Mouse (Mus musculus) fibroblast of lung, adult 2 months (primary cell): ENCODE measurements at regions not wholly inside any gene's neighbourhood (a gene's known extent, or its start where the extent isn't known, plus 50 kb on each side); places are given as distances from the start of the nearest gene placed in this dataset.

Source experiments
- DNase-seq: peaks from one replicate; pipeline ENCODE4 v3.0.0-alpha.2; 2011; ENCODE audit warnings: low read depth

GRCm38 (mm10) chr2:72674856-72675440 is 199.0 kb downstream of the Cdca7 start:
- no peak for DNase-seq

- no peak for DNase-seq
Observed at GRCm38 (mm10) chr2:72677731-72678130, 201.8 kb downstream of the Cdca7 start.

DNA sequence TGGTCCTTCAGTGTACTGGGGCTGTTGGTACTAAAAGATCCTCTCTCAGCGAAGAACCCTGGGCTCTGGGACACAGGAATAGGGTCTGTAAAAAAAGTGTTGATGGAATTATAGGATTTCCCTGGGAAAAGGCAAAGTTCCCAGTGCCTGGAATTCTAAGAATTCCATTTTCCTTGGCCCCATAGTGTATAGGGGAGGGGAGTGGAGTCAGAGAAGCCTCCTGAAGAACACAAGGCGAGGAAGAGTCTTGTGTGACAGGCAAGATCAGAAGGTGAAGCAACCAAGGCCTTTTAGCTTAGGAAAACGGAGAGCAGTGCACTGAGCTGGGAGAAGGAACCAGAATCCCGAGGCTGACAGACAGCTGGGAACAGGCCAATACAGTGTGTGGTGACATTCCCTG is 212.1 kb downstream of the Cdca7 start:
- DNase-seq, result no peak

DNA sequence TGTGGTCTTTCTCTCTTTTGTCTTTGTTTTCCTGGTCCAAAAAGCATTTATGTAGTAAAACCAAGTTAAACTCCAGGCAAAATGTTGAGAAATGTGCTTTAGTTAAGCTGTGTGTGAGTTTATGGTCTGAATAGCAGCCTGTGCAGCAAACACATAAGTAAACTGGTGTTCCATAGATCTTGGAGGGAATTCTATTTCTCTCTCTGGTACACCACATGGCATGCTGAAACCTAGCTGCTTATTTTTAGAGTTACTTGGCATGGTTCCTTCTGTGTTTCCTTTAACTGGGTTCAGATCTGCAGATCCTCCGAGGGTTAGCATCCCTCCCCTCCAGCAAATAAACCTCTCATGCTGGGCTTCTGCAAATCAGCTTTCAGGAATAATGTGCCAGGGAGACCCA is 225.1 kb downstream of the Cdca7 start:
- DNase-seq, result no peak

GRCm38 (mm10) chr2:72703238-72703637 is 227.3 kb downstream of the Cdca7 start:
- DNase-seq, result no peak

DNA sequence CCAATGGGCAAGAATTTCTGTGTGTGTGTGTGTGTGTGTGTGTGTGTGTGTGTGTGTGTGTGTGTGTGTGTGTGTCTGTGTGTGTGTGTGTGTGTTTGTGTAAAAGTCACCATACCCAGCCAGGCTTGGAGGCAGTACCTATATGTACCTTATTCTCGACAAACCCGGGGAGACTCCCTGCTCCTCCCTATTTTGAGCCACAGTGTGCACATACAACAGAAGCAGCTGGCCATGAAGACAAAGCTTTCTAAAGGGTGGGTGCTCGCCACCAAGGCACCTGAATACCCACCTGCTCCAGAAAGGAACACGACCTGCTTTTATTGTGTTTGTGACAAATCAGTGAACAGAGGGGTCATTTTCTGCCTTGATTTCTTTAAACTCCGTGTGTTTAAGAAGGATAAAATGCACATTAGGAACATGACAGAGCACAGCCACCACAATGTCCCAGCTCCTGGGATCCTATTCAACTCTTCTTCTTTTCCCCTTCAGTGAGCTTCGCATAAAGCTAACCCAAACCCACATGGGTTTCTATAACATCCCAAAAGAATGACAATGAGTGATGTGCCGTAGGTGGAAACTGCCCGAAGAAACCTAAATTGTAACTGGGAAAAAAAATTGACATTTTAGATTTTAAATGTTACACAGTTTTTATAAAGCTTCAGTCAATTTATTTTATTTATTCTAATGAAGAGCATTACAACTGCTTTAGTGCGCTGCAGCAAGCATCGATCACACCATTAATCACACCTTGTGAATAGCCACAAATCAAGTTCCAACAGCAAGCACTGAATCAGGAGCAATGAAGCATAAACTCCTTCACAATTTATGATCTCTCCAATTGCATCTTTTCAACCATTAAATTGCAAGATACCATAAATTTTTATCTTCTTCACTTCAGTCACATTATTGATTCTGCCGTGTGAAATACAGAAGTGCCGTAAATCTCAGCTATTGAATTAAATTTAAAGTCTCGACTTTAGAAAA is 232.0 kb downstream of the Cdca7 start:
- DNase-seq, result no peak

DNA sequence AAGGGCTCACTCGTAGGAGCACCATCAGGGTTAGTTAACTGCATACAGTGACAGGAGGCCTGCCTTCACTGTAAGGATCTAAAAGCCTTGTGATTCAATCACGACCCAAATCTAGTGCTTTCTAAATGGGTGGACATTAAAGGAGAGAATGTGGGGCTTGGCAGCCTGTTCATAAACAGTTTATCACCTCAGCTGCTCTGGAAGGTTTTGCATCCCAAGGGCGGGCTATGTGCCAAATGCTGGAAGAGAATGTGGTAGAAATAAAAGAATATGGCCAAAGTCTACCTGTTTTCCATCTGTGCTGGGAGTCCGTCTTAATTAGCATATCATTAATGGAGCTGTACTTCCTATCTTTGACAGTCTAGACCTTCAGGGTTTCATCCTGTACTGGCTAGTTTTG is 241.0 kb downstream of the Cdca7 start:
- DNase-seq, result no peak

- DNase-seq, result peak; percentile 32
Observed at GRCm38 (mm10) chr2:72728699-72729098, 251.5 kb downstream of the Sp3 start.

- DNase-seq, result peak; percentile 41
Observed at GRCm38 (mm10) chr2:72733371-72733770, 246.9 kb downstream of the Sp3 start.

- DNase-seq, result no peak
Observed at GRCm38 (mm10) chr2:72735035-72735434, 245.2 kb downstream of the Sp3 start.

- DNase-seq, result no peak
Observed at GRCm38 (mm10) chr2:72736685-72737084, 243.6 kb downstream of the Sp3 start.

- peak; percentile 27 for DNase-seq
Observed at GRCm38 (mm10) chr2:72740391-72741361, 239.6 kb downstream of the Sp3 start.

- DNase-seq, result no peak
Observed at GRCm38 (mm10) chr2:72741746-72742145, 238.5 kb downstream of the Sp3 start.

- no peak for DNase-seq
Observed at GRCm38 (mm10) chr2:72743651-72744050, 236.6 kb downstream of the Sp3 start.

GRCm38 (mm10) chr2:72744901-72745300 is 235.3 kb downstream of the Sp3 start:
- no peak for DNase-seq

DNA sequence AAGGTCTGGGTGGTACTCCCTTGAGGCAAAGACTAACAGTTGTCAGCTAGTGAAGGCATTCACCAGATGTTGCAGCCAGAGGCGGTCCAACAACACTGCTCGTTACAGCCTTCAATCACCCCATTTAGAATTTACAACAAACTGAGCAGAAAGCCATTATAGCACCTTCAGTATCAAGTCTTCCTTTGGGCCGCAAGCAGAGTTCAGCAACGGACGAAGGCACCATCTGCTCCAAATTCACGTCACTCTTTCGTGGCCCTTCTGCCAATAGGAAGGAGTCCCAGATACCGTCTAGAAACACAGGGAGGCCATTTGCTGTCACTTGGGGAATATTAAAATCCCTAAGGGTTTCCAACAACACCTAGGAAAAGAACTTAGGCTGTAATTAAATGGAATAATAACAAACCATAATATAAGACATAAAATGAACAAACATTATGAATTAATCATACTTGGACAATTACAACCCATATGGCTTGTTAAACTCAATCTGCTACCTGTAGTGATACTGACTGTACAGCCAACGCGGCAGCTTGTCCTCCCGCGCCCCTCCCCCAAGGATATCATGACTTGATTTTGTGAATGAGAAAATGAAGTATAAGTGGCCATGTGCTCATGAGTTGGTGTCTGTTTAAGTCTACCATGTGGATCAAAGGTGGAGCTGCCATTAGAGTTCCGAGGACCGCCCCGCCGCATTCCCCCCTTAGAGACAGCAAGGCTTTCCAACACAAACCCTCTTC is 233.6 kb downstream of the Sp3 start:
- no peak for DNase-seq

GRCm38 (mm10) chr2:72747299-72747698 is 232.9 kb downstream of the Sp3 start:
- DNase-seq, result no peak

- no peak for DNase-seq
Observed at GRCm38 (mm10) chr2:72749495-72749894, 230.8 kb downstream of the Sp3 start.

GRCm38 (mm10) chr2:72751441-72751840 is 228.8 kb downstream of the Sp3 start:
- no peak for DNase-seq

DNA sequence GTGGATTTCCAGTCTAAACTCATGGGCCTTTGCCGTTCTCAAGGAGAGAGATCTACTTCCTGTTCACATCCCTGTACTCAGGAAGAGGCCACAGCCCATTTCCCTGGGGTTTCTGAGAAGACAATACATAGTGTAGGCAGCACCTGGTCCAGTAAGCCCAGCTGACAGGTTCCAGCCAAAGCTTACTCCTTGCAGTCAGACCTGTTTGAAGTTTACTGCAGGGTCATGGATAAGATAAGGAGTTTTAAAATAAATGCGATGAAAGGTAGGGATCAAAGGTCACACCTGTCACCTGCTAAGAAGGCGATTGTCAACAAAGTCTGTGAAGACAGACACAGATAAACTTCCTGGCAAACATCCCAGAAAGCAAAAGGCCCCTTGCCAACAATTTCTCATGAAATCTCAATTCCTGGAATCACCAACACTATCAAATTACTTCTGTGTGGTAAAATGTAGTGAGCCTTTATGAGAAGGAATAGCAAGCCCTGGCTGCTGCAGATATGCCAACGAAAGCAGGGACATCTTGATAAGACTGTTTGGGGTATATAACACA is 227.5 kb downstream of the Sp3 start:
- no peak for DNase-seq
